Mouse (Mus musculus) cerebellum, adult 9-10 months (tissue): ENCODE measurements at regions not wholly inside any gene's neighbourhood (a gene's known extent, or its start where the extent isn't known, plus 50 kb on each side); places are given as distances from the start of the nearest gene placed in this dataset.

Experiments
- DNase-seq: peaks from one replicate; pipeline ENCODE4 v3.0.0; 2022

- no peak for DNase-seq
Observed at GRCm38 (mm10) chr4:95434543-95434942, 122.8 kb upstream of the Fggy start.

- no peak for DNase-seq
Observed at GRCm38 (mm10) chr4:95435080-95435479, 122.2 kb upstream of the Fggy start.

- DNase-seq: no peak
Observed at GRCm38 (mm10) chr4:95439834-95440233, 117.5 kb upstream of the Fggy start.

- DNase-seq: no peak
Observed at GRCm38 (mm10) chr4:95443854-95444811, 113.2 kb upstream of the Fggy start.

GRCm38 (mm10) chr4:95450286-95450685 is 107.0 kb upstream of the Fggy start:
- DNase-seq: no peak

DNA sequence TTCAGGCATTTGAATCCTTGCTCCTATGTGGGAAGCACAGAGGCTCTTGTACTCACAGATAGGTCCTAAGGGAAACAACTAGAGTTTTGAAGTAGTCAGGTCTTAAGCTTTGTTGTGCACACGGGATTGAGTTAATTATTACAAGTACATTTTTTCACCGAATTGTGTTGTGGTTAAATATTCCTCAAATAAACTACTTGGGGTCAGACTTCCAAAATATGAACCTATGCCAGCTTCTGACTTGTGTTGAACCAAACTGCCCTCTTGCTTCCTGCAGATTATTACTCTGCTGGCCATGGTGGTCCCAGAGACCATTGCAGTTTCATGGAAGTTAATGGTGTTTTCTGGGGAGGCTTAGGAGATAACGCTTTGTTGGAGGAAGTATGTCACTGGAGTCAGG is 105.5 kb upstream of the Fggy start:
- DNase-seq: no peak

DNA sequence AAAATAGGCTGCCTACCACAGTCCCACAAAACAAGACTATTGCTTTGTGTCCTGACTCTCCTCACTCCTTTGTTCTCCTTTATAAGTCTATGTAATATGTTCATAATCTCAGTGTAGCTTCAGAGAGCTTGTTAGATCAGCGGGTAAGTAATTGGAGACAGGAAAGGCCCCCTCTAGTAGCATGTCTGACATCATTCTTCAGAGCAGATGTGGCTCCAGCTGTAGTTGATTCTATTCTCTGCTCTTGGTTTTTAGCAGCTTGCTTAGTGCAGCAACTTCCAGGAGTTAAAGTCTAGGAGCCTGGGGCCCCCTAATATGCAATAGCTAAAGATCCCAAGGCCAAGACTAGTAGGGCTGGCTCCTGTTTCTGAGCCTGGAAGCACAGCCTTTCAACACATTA is 101.0 kb upstream of the Fggy start:
- DNase-seq: no peak

DNA sequence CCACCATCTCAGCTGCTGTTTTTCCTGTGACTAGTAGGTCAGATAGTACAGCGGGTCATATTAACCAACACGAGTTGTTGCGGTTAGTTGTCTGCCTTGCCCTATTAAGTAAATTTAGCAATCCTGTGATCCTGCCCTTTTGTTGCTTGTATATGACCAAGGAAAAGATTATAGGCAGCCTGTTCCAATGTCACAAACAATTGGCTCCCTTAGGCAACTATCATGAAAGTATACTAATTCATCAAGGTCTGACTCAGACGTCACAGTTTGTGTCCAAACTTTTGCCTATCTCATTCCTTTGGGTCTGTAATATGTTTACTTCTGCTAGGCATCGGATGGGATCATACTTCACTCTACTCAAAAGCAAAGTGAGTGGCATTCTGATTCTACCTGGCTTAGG is 100.4 kb upstream of the Fggy start:
- DNase-seq: no peak

- DNase-seq: no peak
Observed at GRCm38 (mm10) chr4:95462476-95462875, 94.8 kb upstream of the Fggy start.

- no peak for DNase-seq
Observed at GRCm38 (mm10) chr4:95463082-95463825, 94.1 kb upstream of the Fggy start.

GRCm38 (mm10) chr4:95466647-95467046 is 90.7 kb upstream of the Fggy start:
- DNase-seq: no peak

DNA sequence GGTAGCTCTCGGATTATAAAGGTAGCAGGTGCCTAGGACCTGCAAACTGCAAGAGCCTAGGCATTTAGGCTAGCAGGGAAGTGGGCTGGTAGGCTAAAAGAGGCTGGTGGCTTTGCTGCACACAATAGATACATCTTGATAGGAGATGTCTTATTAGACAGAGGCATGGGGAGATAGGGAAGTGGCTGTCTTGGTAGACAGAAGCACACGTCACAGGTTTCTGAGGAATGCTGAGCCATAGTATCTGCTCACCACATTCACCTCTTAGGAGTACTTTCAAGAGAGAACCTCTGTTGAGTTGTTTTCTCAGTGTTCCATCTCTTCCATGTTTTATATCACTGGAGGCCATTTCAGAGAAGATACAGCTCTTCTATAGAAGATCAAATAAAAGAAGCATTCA is 89.8 kb upstream of the Fggy start:
- DNase-seq: no peak

DNA sequence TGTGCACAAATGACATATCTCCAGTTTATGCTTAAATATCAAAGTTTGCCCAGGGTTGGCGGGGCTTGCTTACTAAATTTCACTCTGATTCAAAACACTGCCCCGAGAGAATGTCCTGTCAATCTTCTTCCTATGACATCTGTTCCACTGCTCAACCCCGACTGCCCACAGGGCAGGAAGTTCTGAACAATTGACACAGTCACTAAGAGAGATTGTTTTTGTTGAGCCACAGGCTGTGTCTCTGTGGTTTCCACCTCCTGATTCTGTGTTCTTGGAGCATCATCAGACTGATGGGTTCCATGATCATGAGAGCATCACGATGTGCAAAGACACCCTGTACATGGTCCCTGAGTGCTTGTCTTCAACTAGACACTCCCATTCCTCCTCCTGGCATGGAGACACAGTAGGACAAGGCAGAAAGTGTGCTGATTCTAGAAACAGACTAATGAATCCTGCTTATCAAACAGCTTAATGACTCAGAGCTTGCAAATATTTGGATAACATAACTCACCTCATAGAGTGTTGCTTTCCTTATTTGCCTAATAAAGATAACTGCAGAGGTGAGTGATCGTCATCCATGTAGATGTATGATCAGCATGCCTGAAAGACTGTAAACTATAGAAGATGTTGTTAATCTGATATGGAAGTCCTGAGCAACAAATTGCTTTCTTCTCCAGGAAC is 82.4 kb upstream of the Fggy start:
- no peak for DNase-seq

- no peak for DNase-seq
Observed at GRCm38 (mm10) chr4:95476071-95476724, 81.1 kb upstream of the Fggy start.

- no peak for DNase-seq
Observed at GRCm38 (mm10) chr4:95483571-95483970, 73.7 kb upstream of the Fggy start.

- no peak for DNase-seq
Observed at GRCm38 (mm10) chr4:95487323-95487722, 70.0 kb upstream of the Fggy start.

DNA sequence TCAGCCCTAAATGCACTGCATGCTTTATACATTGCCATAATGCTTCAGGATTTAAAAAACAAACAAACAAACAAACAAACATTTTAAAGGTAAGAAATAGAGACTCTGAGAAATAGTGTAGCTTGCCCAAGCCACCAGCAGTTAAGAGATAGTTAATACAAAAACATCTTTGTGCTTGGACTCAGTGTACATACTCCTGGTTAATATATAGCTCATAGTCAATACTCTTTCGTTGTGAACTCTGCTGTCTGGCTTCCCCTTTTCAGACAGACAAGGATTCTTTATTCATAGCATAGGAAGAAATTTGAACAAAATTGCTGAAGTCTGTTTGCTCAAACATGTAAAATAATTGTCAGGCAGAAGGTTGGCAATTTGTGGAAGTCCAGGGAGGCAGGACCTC is 69.3 kb upstream of the Fggy start:
- DNase-seq: no peak

GRCm38 (mm10) chr4:95489059-95489458 is 68.2 kb upstream of the Fggy start:
- DNase-seq: no peak

DNA sequence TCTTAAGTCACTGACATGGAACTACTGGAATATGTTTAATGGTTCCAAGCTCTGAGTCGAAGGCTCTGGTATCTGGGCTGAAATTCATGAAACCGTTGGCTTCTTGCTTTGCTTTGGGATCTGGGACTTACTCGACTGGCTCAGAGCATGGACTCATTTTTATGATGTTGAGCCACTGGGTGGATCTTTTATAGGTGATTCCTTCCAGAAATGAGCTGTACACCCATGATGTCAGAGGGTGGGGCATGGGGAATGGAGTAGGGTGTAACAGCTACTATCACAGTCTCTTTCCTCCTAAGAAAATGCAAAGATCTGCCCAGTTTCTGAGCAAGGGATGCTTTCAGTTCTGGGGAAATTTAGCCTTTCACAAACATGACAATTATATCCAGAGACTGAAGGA is 57.0 kb upstream of the Fggy start:
- DNase-seq: no peak

GRCm38 (mm10) chr4:95501164-95501563 is 56.1 kb upstream of the Fggy start:
- no peak for DNase-seq

- DNase-seq: no peak
Observed at GRCm38 (mm10) chr4:95507141-95507945, 50.0 kb upstream of the Fggy start.
